Mouse (Mus musculus): ENCODE results near the gene Slc34a3. TPM values are rescaled to one million over a fixed set of nuclear protein-coding genes. Genes with fewer than 3 reads are reported as not detected.

The Slc34a3 gene
- polyA plus RNA-seq, 1 experiment from 2014 or later, result not detected

DNA sequence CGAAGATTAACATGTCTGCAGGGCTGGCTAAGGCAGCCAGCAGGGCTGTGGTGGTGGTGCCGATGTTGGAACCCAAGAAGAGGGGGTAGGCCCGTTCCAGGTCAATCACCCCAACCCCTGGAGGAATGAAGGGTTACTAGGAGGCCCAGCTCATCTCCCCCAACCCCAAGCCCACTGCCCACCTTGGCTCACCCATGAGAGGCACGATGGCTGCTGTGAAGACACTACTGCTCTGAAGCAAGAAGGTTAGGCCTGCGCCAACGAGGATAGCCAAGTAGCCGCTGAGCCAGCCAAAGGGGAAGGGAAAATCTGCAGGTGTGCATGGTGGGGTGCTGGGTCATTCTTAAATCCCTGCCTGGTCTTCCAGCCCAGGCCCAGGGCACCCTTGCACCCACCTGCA is 3.6 kb downstream of the Slc34a3 start:
- Histone ChIP-seq H3K4me2 (replicated peaks) (no peak overlapping the region), H3K9me3 (replicated peaks) (no peaks in the 10 kb centered on the region), H3K4me3 (no peak overlapping the region), H3K4me1 (peaks cover 10% of the 10 kb centered on the region), H3K9ac (no peak overlapping the region), H3K27me3 (peaks cover 18% of the 10 kb centered on the region), H3K36me3 (no peaks in the 10 kb centered on the region), H3K27ac (no peak overlapping the region)
- WGBS, result 87% methylated on average over 7 of the region's 7 CpGs
- ATAC-seq (ENCODE audit: low FRiP score), result no peak

DNA sequence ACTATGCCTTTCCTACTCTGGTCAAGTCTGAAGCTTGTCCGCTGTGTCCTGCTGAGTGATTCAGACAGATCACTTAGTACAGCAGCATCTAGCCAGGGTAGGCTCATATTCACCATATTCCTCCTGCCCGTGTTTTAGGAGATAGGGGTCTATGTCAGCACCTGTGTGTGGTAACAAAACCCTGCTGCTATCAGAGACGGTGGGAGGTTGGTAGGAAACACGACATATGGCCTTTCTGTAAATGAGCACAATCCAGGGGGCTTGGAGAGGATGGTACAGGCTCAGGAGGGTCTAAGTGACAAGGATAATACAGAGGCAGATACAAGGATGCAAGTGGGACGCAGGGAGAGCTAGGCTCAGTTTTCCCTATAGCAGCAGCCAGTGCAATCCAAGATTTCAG is 4.6 kb downstream of the Slc34a3 start:
- no peaks in the 10 kb centered on the region for H3K36me3 ChIP-seq
- ATAC-seq (ENCODE audit: low FRiP score), result no peak
- H3K4me2 ChIP-seq (replicated peaks), result no peak overlapping the region
- H3K27ac ChIP-seq, result no peak overlapping the region
- WGBS, result 85% methylated on average over 5 of the region's 5 CpGs
- H3K27me3 ChIP-seq, result peaks cover 18% of the 10 kb centered on the region
- H3K9me3 ChIP-seq (replicated peaks), result no peaks in the 10 kb centered on the region
- no peak overlapping the region for H3K9ac ChIP-seq
- H3K4me3 ChIP-seq, result no peak overlapping the region
- H3K4me1 ChIP-seq, result peaks cover 12% of the 10 kb centered on the region

DNA sequence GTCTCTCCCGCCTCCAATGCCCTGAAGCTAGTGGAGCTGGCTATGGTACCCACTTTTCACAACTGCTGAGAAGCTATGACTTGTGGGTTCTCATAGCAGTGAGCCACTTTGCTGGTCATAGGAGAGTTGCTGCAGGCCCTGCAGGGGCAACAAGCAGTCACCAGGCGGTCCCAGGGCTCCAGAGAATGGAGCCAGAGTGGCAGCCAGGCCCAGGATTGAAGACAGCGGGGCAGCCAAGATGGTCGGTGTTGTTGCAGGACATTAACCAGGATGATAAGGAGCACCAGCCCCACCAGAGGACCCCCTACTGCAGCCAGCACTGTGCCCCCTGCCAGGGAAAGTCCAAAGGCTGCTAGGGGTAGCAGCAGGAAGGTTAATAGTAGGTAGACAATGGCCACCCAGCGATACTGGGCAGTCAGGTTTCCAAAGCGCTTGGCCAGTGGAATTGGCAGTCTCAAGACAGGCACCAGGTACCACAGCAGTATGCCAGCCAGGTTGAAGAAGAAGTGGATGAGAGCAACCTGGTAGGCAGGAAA is 5.1 kb downstream of the Slc34a3 start:
- no peaks in the 10 kb centered on the region for H3K9me3 ChIP-seq (replicated peaks)
- no peak overlapping the region for H3K4me3 ChIP-seq
- WGBS, result 74% methylated on average over 6 of the region's 6 CpGs
- no peak for ATAC-seq (ENCODE audit: low FRiP score)
- 0 out of 2 replicates have a peak overlapping the region, but pooled peaks have one; percentile 31 for H3K27ac ChIP-seq
- H3K4me2 ChIP-seq (replicated peaks), result peak overlapping the region; percentile 34; the same call in 1 of the 2 replicates
- H3K36me3 ChIP-seq, result no peaks in the 10 kb centered on the region
- H3K27me3 ChIP-seq, result peaks cover 13% of the 10 kb centered on the region
- peak overlapping the region; percentile 8; the same call in 1 of the 2 replicates for H3K9ac ChIP-seq
- H3K4me1 ChIP-seq, result peaks cover 12% of the 10 kb centered on the region

DNA sequence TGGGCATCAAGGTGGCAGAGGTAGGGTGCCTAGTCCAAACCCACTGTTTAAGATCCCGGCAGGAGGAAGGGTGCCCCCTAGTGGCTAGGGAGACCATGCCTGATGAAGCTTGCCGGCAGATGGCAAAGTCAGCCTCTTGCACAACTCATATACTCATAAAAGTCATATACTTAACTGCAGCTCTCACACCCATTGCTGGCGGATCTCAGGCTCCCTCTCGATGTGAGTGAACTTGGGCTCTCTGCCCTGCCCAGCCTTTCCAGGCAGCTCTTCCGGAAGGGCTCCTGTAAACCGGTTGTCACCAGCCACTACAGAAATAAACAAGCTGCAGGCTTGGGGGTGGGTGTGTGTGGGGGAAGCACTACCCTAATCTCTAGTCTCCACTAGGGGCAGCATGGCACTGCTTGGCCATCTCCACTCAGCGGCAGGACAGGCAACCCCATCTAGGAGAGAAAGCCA is 5.7 kb downstream of the Slc34a3 start:
- peak overlapping the region; percentile 34 for H3K4me2 ChIP-seq (replicated peaks)
- WGBS, result 2% methylated on average over 7 of the region's 7 CpGs
- peaks cover 16% of the 10 kb centered on the region for H3K4me1 ChIP-seq
- no peaks in the 10 kb centered on the region for H3K9me3 ChIP-seq (replicated peaks)
- ATAC-seq (ENCODE audit: low FRiP score), result no peak
- H3K36me3 ChIP-seq, result no peaks in the 10 kb centered on the region
- peak overlapping the region; percentile 31; the same call in 1 of the 2 replicates for H3K27ac ChIP-seq
- H3K9ac ChIP-seq, result peak overlapping the region; percentile 8; the same call in 1 of the 2 replicates
- 0 out of 2 replicates have a peak overlapping the region, but pooled peaks have one; percentile 6 for H3K4me3 ChIP-seq
- H3K27me3 ChIP-seq, result peaks cover 10% of the 10 kb centered on the region

DNA sequence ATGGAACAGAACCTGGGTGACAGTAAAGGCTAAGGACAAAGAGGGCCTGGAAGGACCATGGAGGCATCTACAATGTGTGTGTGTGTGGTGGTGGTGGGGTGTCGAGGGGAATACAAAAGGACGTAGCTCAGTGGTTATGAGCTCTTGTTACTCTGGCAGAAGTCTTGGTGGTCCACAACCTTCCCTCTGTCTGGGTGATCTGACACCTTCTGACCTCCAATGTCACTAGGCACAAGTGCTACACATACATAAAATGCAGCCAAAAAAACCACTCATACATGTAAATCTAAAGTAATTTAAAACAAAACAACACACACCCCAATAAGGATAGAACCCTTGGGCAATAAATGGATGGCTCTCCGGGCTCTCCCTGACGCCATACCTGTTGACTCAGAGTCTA is 6.8 kb downstream of the Slc34a3 start:
- 87% methylated on average over 4 of the region's 4 CpGs for WGBS

DNA sequence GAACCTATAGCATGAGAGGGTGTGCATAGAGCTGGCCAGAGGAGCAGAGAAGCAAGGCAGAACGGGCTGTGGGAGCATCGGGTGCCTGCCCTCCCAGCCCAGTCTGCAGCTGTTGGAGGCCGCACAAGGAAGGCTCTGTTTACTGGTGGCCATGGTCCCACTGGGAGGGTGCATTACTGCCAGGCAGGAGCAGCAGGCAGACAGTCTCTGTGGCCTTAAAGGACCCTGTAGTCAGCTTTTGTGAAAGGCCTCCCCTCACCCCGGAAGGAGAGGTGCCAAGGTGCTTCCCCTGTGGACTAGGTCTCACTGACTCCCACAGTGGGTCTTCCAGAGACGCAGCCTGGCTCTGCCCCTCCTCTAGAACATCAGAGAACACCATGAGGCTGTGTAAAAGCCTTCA is 7.3 kb downstream of the Slc34a3 start:
- Histone ChIP-seq H3K4me3 (no peak overlapping the region), H3K27ac (no peak overlapping the region), H3K9ac (no peak overlapping the region), H3K4me2 (replicated peaks) (no peak overlapping the region), H3K36me3 (peaks cover 1% of the 10 kb centered on the region), H3K27me3 (peaks cover 8% of the 10 kb centered on the region), H3K9me3 (replicated peaks) (no peaks in the 10 kb centered on the region), H3K4me1 (peaks cover 20% of the 10 kb centered on the region)
- no peak for ATAC-seq (ENCODE audit: low FRiP score)
- WGBS, result 88% methylated on average over 5 of the region's 5 CpGs

More for the DNA sequence above, 6.8 kb downstream of the Slc34a3 start:
- peaks cover 10% of the 10 kb centered on the region for H3K27me3 ChIP-seq
- no peak overlapping the region for H3K4me3 ChIP-seq
- ATAC-seq (ENCODE audit: low FRiP score), result no peak
- H3K4me1 ChIP-seq, result peaks cover 20% of the 10 kb centered on the region
- H3K4me2 ChIP-seq (replicated peaks), result no peak overlapping the region
- H3K9me3 ChIP-seq (replicated peaks), result no peaks in the 10 kb centered on the region
- H3K27ac ChIP-seq, result no peak overlapping the region
- H3K36me3 ChIP-seq, result no peaks in the 10 kb centered on the region
- no peak overlapping the region for H3K9ac ChIP-seq

DNA sequence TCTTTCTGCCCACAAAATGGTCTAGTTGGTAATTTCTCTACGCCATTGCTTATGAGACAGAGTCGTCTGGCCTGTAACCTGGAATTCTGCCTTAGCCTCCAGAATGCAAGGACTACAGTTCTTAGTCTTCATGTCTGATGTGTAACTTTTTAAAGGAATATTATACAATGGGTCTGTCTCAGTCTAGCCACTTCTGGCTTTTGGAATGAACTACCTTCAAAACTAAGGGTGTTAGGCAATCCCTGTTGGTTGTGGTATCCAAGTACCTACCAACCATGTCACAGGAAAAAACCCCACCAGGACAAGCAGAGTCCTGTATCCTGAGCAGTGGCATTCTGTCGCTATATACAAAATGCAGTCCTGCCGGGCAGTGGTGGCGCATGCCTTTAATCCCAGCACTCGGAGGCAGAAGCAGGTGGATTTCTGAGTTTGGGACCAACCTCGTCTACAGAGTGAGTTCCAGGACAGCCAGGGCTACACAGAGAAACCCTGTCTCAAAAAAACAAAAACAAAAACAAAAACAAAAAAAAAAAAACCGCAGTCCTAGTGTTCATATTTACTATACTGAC is 8.3 kb downstream of the Slc34a3 start:
- WGBS, result 76% methylated on average over 8 of the region's 8 CpGs
- no peak for ATAC-seq (ENCODE audit: low FRiP score)
- Histone ChIP-seq H3K4me3 (no peak overlapping the region; the same call in 1 of the 2 replicates), H3K4me1 (peaks cover 23% of the 10 kb centered on the region), H3K27me3 (0 out of 2 replicates have a peak, but pooled peaks cover 2% of the 10 kb centered on the region), H3K36me3 (peaks cover 5% of the 10 kb centered on the region), H3K9me3 (replicated peaks) (no peaks in the 10 kb centered on the region), H3K27ac (peak overlapping the region; percentile 97), H3K9ac (no peak overlapping the region), H3K4me2 (replicated peaks) (peak overlapping the region; percentile 59)

DNA sequence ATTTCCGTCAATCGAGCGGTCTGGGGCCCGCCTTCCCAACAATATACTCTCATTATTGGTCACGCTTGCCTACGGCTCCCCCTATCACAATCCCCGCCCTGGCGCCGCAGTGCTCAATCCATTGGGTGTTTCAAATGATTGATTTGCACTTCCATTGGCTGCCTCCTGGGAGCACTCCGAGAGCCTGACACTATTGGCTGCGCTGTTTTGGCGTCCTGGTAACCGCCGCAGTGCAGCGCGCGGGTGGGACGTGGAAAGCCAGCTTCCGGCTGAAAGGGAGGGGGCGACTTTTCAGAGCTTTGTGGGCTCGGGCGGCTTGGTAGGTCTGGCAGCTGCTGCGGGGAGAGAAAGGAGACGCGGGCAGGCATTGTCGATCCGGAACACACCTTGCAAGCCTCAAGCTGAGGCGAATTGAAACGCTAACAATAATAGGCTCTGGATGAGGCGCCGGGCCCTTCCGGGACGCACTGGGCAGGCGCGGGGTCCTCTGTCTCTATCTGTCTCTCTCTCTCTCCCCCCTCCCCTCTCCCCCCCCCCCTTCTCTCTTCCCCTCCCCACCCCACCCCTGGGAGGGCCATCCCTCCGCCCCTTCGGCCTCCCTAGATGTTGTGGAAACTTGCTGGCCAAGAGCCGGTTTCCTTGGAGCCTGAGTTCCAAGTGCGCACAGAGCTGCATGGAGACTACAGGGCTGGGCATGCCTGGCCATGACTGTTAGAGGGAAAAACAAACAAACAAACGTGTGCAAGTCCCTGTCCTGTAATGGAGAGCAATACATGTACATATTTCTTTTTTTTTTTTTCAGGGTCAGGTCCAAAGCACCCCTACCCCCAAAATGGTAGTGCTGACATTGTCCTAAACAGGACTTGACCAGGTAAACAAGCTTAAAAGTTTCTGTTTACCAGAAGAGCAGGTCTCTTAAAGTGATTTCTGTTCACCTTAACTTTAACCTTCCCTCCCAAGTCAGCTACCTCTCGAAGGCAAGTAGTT is 9.1 kb downstream of the Slc34a3 start:
- Histone ChIP-seq H3K27ac (peak overlapping the region; percentile 97), H3K4me2 (replicated peaks) (peak overlapping the region; percentile 59), H3K4me1 (peaks cover 23% of the 10 kb centered on the region), H3K4me3 (peak overlapping the region; percentile 72), H3K9ac (peak overlapping the region; percentile 69), H3K27me3 (0 out of 2 replicates have a peak, but pooled peaks cover 2% of the 10 kb centered on the region), H3K36me3 (peaks cover 5% of the 10 kb centered on the region), H3K9me3 (replicated peaks) (no peaks in the 10 kb centered on the region)
- ATAC-seq (ENCODE audit: low FRiP score), result peak; percentile 98
- WGBS, result 2% methylated on average over 39 of the region's 41 CpGs

DNA sequence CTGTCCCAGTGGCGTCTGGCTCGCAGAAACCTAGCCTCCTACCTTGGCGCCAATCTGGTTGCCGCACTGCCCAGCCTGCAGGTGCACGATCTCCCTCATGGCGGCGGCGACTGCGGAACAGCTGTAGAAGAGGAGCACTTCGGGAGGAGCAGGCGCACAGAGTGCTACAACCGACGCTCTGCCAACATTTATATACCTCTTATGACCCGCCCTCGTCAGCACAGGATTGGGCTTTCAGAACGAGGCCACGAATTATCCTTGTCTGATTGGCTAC is 9.7 kb downstream of the Slc34a3 start, which contains the start of gene Tubb4b:
Gene Tubb4b, minus strand, starts transcription at position 211 of the 274 bp plus-strand sequence.
- H3K36me3 ChIP-seq, result peaks cover 5% of the 10 kb centered on the region
- H3K9ac ChIP-seq, result peak within 1 kb of the TSS; percentile 84
- peak within 1 kb of the TSS; percentile 81 for H3K4me2 ChIP-seq (replicated peaks)
- peak within 1 kb of the TSS; percentile 97 for H3K27ac ChIP-seq
- H3K4me1 ChIP-seq, result peaks cover 23% of the 10 kb centered on the region
- H3K4me3 ChIP-seq, result peak within 1 kb of the TSS; percentile 72
- H3K9me3 ChIP-seq (replicated peaks), result no peaks in the 10 kb centered on the region
- 0% methylated on average over 17 of the region's 17 CpGs for WGBS
- ATAC-seq (ENCODE audit: low FRiP score), result no peak
- H3K27me3 ChIP-seq, result 0 out of 2 replicates have a peak, but pooled peaks cover 2% of the 10 kb centered on the region

DNA sequence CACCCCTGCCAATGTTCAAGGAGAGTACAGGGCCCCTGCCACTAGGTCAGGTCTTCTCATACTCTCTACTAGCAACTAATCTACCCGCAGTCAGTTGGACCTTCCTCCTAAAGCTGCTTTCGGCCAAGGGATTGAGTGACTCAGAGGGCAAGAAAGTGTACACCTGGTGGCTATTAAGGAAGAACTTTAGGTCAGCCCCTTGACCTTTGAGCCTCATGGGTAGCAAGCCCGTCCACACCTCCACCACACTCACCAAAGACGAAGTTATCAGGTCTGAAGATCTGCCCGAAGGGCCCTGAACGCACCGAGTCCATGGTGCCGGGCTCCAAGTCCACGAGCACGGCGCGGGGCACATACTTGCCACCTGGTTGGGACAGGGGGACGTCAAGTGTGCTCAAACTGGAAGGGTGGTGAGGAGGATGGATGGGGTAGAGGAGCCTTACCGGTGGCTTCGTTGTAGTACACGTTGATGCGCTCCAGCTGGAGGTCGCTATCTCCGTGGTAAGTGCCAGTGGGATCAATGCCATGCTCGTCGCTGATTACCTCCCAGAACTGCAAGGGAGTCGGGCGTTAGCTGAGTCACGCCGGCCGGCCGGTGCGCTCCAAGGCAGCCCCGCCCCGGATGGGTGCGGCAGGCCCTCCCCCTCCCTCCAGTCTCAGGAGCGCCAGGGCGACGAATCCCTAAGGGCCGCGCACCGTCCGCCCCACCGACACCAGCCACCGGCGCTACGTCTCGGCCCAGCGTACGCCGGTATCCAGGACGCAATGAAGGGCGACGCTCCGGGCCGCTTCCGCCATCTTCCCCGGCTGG is 10.3 kb downstream of the Slc34a3 start:
- Histone ChIP-seq H3K36me3 (peaks cover 5% of the 10 kb centered on the region), H3K27me3 (no peaks in the 10 kb centered on the region), H3K4me1 (peaks cover 22% of the 10 kb centered on the region), H3K4me2 (replicated peaks) (peak overlapping the region; percentile 81), H3K27ac (peak overlapping the region; percentile 91), H3K9me3 (replicated peaks) (no peaks in the 10 kb centered on the region), H3K4me3 (peak overlapping the region; percentile 72), H3K9ac (peak overlapping the region; percentile 84)
- WGBS, result 2% methylated on average over 45 of the region's 53 CpGs
- peak; percentile 57 for ATAC-seq (ENCODE audit: low FRiP score)

DNA sequence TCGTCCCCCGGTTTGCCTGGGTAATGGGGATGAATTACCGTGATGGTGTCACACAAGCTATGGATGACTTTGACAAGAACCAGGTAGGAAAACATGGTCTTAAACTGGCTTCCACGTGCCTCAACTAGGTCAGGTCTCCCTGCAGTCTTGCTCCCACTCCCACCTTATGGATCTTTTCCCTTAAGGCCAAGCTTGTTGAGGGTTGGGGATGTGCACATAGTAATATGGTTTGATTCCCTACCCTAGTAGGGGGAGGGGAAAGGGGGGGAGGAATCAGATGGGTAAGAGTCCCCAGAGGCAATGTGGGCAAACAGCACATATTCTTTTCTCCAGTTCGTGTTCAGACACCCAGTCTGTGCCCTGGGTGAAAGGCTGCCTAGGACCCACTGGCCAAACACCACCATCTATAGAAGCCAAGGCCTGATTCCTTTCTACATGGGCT is 12.8 kb downstream of the Slc34a3 start:
- WGBS, result 75% methylated on average over 5 of the region's 5 CpGs

More for the DNA sequence above, 12.8 kb downstream of the Slc34a3 start:
- Histone ChIP-seq H3K4me2 (replicated peaks) (no peak overlapping the region), H3K4me1 (peaks cover 16% of the 10 kb centered on the region), H3K27me3 (no peaks in the 10 kb centered on the region), H3K27ac (no peak overlapping the region), H3K9me3 (replicated peaks) (no peaks in the 10 kb centered on the region), H3K9ac (no peak overlapping the region), H3K36me3 (peaks cover 5% of the 10 kb centered on the region), H3K4me3 (no peak overlapping the region)
- no peak for ATAC-seq (ENCODE audit: low FRiP score)
